In the genomic region with DNA sequence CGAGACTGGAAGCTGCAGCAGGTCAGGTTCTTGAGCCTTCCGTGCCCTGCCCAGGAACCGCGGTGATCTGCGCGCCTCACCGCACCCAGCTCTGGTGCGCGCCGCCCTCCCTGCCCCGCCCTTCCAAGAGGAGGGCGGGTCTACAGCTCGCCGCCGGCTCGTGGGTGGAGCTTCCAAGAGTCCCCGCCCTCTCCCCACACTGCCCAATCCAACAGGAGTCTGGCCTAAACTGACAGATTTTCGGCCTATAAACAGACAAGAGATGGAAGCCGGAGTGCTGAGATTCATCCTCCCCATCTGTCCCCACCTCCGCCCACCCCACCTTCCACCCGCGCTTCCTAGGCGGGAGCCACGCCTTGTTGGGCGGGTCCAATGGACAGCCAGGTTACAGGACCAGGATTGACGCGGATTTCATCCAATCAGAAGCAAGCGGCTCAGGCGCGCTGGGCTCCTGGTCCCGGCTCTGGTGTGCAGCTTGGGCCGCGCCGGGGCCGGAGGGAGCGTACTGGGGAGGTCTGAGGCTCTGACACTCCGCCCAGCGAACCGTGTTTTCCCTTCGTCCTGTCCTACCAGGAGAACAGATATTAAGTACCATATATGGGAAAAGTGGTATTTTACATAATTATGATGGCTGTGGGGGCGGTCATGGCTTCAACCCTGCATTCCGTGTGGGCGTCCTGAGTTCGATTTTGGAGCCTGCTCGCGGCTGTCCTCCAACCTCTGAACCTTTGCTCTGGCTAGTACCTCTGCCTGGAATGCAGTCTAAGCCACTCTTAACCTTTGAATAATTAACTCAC, we compare ENCODE assay signal across 1 mouse cellular context.
TF ChIP-seq lines count a peak whose summit lies in the region.

A gene (minus strand): TSS at position 129 of the 797 bp plus-strand sequence.

TF ChIP-seq in myocyte, 11 proteins besides CTCF, POLR2A, EP300 and RAD21 (continued from another document):
- no peak for TF ChIP-seq MAX (IDR thresholded peaks at IDR 0.05; ENCODE audit: low read depth)
- TF ChIP-seq TCF12 (IDR thresholded peaks at IDR 0.05; ENCODE audit: insufficient read depth, poor library complexity, severe bottlenecking) = no peak
TF ChIP-seq in myocyte: peak in this region for 6.
